Mouse (Mus musculus): ENCODE results near the gene Rbfox2.

- TF ChIP-seq CTCF (IDR thresholded peaks at IDR 0.05; ENCODE audit: low read depth) (no peak), EP300 (IDR thresholded peaks at IDR 0.05; ENCODE audit: low read depth) (no peak)
Observed at GRCm38 (mm10) chr15:77156525-77156924, 150.3 kb downstream of the Rbfox2 start.

All from liver, embryonic 14.5 days (tissue).